Mouse (Mus musculus) intestine, postnatal 0 days (tissue): ENCODE results near the gene Cbx5. TPM values are rescaled to one million over a fixed set of nuclear protein-coding genes. Genes with fewer than 3 reads are reported as not detected.
"Not testable (repeated sequence)": the region's sequence is repeated elsewhere in the genome, so short reads cannot be mapped to it uniquely, and the experiment has no call there.

ENCODE experiments used
- ATAC-seq: fragments of 200-750 bp; cut with Nextera tagmentation; 2 replicates; pipeline ENCODE4 v1.8.0; 2017; ENCODE audit warnings: mild to moderate bottlenecking, moderate TSS enrichment, moderate library complexity
- H3K27ac ChIP-seq: fragments of 300-500 bp; sonication (generic); 2 replicates; pipeline ENCODE4 v1.5.1; 2014; ENCODE audit warnings: mild to moderate bottlenecking, low read depth, low read length, moderate library complexity
- H3K27me3 ChIP-seq: fragments of 300-500 bp; sonication (generic); replicated peaks from 2 replicates; pipeline ENCODE4 v1.6.1; 2014; ENCODE audit warnings: low read length, mixed read lengths; ENCODE audit not compliant: control insufficient read depth, insufficient read depth
- H3K36me3 ChIP-seq: fragments of 300-500 bp; sonication (generic); 2 replicates; pipeline ENCODE4 v1.6.1; 2014; ENCODE audit warnings: mild to moderate bottlenecking, moderate library complexity; ENCODE audit not compliant: control insufficient read depth, insufficient read depth
- H3K4me1 ChIP-seq: fragments of 300-500 bp; sonication (generic); replicated peaks from 2 replicates; pipeline ENCODE4 v1.6.1; 2014; ENCODE audit warnings: antibody characterized with exemption, low read length, mixed read lengths; ENCODE audit not compliant: control insufficient read depth, insufficient read depth
- H3K4me2 ChIP-seq: fragments of 300-500 bp; sonication (generic); replicated peaks from 2 replicates; pipeline ENCODE4 v1.6.1; 2014; ENCODE audit warnings: low read depth, mild to moderate bottlenecking, moderate library complexity
- H3K4me3 ChIP-seq: fragments of 300-500 bp; sonication (generic); 2 replicates; pipeline ENCODE4 v1.5.1; 2014; ENCODE audit warnings: low read depth, low read length
- H3K9ac ChIP-seq: fragments of 300-500 bp; sonication (generic); 2 replicates; pipeline ENCODE4 v1.6.1; 2014; ENCODE audit warnings: mild to moderate bottlenecking, low read depth, low read length
- H3K9me3 ChIP-seq: fragments of 300-500 bp; sonication (generic); 2 replicates; pipeline ENCODE4 v1.6.1; 2016; ENCODE audit warnings: mixed run types; ENCODE audit not compliant: control insufficient read depth
- CTCF ChIP-seq: sonication (generic); IDR thresholded peaks from 2 replicates; pipeline ENCODE4 v1.5.1; 2016; ENCODE audit warnings: low read depth, mild to moderate bottlenecking, control low read depth, antibody characterized with exemption, moderate library complexity
- WGBS: fragments of 180-500 bp; shearing (Covaris S2); extraction: QIAGEN DNeasy Blood & Tissue Kit; methylation state at CpG from one replicate; pipeline ENCODE4 v1.1.7; 2014; 5-methylcytosine and 5-hydroxymethylcytosine counted together
- polyA plus RNA-seq: library from polyadenylated mRNA; unstranded; fragments of >200 nt; fragmentation: Nextera tagmentation; extraction: Ambion mirVana; gene quantifications from 2 replicates; pipeline ENCODE4 v1.2.1, GENCODE M21; 2015

The Cbx5 gene
- polyA plus RNA-seq, 1 experiment from 2014 or later, result 24.0 TPM

GRCm38 (mm10) chr15:103247782-103248400, 8.3 kb upstream of the Cbx5 start:
- Histone ChIP-seq H3K9me3 (no peaks in the 10 kb centered on the region), H3K27ac (no peak overlapping the region), H3K36me3 (peaks cover 52% of the 10 kb centered on the region), H3K4me2 (no peak overlapping the region), H3K4me1 (no peaks in the 10 kb centered on the region), H3K27me3 (no peaks in the 10 kb centered on the region), H3K4me3 (no peak overlapping the region), H3K9ac (no peak overlapping the region)
- no peak for ATAC-seq
- TF ChIP-seq CTCF, result no peak

- Histone ChIP-seq H3K36me3 (peaks cover 59% of the 10 kb centered on the region), H3K4me2 (no peak overlapping the region), H3K9me3 (no peaks in the 10 kb centered on the region), H3K27me3 (no peaks in the 10 kb centered on the region), H3K27ac (no peak overlapping the region), H3K9ac (no peak overlapping the region), H3K4me1 (no peaks in the 10 kb centered on the region), H3K4me3 (no peak overlapping the region)
- WGBS, result 84% methylated on average over 9 of the region's 9 CpGs
- no peak for TF ChIP-seq CTCF
- ATAC-seq, result no peak
Measured at GRCm38 (mm10) chr15:103247078-103247781, 7.6 kb upstream of the Cbx5 start.

- H3K27me3 ChIP-seq, result no peaks in the 10 kb centered on the region
- WGBS, result 64% methylated on average over 6 of the region's 6 CpGs
- no peak overlapping the region for H3K9ac ChIP-seq
- 0 out of 2 replicates have a peak overlapping the region, but pooled peaks have one; percentile 41 for H3K27ac ChIP-seq
- no peaks in the 10 kb centered on the region for H3K4me1 ChIP-seq
- no peak for ATAC-seq
- H3K36me3 ChIP-seq, result peaks cover 66% of the 10 kb centered on the region
- no peak overlapping the region for H3K4me3 ChIP-seq
- no peaks in the 10 kb centered on the region for H3K9me3 ChIP-seq
- H3K4me2 ChIP-seq, result no peak overlapping the region
- TF ChIP-seq CTCF, result no peak
Measured at GRCm38 (mm10) chr15:103245616-103246015, 6.0 kb upstream of the Cbx5 start.

GRCm38 (mm10) chr15:103242885-103243284, 3.3 kb upstream of the Cbx5 start:
- ATAC-seq, result no peak
- no peaks in the 10 kb centered on the region for H3K27me3 ChIP-seq

GRCm38 (mm10) chr15:103241071-103242018, 1.7 kb upstream of the Cbx5 start:
- WGBS, result 6% methylated on average over 12 of the region's 12 CpGs
- Histone ChIP-seq H3K4me3 (peak overlapping the region; percentile 52), H3K27ac (peak overlapping the region; percentile 83), H3K4me2 (peak overlapping the region; percentile 70), H3K9ac (peak overlapping the region; percentile 45), H3K36me3 (peaks cover 39% of the 10 kb centered on the region)
- not testable (repeated sequence) for H3K27me3 ChIP-seq, H3K9me3 ChIP-seq, ATAC-seq, H3K4me1 ChIP-seq

More at GRCm38 (mm10) chr15:103242885-103243284, 3.3 kb upstream of the Cbx5 start:
- peaks cover 54% of the 10 kb centered on the region for H3K36me3 ChIP-seq
- H3K27ac ChIP-seq, result peak overlapping the region; percentile 41
- H3K9ac ChIP-seq, result no peak overlapping the region
- H3K4me3 ChIP-seq, result 0 out of 2 replicates have a peak overlapping the region, but pooled peaks have one; percentile 7
- H3K4me2 ChIP-seq, result peak overlapping the region; percentile 70
- no peaks in the 10 kb centered on the region for H3K9me3 ChIP-seq
- no peaks in the 10 kb centered on the region for H3K4me1 ChIP-seq
- WGBS, result 31% methylated on average over 8 of the region's 8 CpGs
- no peak for TF ChIP-seq CTCF
